Mouse (Mus musculus): ENCODE measurements around the gene Plekha5. TPM values are rescaled to one million over a fixed set of nuclear protein-coding genes. Genes with fewer than 3 reads are reported as not detected.

Plekha5 gene
- polyA plus RNA-seq (2017; shearing (Covaris generic)), result 10 to 100 TPM; 14.2 to 15.0 TPM

- ATAC-seq, result peak; percentile 69
Observed at GRCm38 (mm10) chr6:140423846-140424200, at the start of gene Plekha5. Plekha5 (plus strand) TSS chr6:140424054.

DNA sequence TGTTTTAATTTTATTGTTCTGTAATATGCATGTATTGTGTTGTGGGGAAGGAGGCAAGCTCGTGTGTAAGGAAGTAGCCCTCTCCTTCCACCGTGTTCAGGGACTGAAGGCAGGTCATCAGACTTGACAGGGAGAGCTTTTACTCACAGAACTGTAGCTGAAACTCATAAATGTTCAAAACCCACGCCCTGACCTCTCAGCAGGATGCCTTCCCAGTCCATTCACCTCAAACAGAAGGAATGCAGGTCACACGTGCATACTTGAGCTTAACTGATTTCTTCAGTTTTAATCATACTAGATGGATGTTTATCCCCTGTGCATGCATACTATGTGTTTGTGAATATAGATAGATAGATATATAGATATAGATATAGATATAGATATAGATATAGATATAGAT lies 48.2 kb upstream of the Plekha5 start:
- no peak for ATAC-seq

DNA sequence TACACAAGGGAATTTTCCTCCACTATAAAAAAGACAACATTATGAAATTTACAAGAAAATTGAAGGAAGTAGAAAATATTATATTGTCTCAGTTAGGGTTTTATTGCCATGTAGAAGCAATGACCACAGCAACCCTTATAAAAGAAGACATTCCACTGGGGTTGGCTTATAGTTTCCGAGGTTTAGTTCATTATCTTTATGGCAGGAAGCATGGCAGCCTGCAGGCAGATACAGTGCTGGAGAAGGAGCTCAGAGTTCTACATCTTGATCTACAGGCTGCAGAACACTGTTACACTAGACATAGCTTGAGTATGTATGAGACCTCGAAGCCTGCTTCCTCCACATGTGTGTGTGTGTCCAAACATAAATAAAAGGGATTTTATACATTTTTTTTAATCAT lies 43.3 kb upstream of the Plekha5 start:
- ATAC-seq, result no peak

DNA sequence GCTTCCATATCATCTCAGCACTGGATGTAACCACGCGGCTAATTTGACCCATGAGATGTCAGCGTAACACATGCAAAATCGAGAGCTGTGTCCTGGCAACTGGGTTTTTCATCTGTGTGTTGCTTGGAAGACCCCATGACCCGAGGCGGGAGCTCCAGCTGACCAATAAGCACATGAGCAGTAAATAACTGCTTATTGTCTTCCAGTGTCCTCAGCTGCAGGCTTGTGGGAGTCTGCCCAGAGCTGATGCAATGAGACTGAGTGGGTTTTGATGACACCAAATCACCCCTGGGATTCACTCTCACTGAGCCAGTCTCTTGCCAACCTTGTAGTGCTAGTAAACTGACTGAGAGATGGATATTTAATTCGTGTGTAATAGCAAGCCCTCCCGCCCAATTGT lies 42.7 kb upstream of the Plekha5 start:
- ATAC-seq, result no peak

GRCm38 (mm10) chr6:140383580-140384400 lies 40.1 kb upstream of the Plekha5 start:
- no peak for ATAC-seq

GRCm38 (mm10) chr6:140396687-140397086 lies 27.2 kb upstream of the Plekha5 start:
- ATAC-seq, result no peak

GRCm38 (mm10) chr6:140402766-140403310 lies 21.0 kb upstream of the Plekha5 start:
- ATAC-seq, result no peak

DNA sequence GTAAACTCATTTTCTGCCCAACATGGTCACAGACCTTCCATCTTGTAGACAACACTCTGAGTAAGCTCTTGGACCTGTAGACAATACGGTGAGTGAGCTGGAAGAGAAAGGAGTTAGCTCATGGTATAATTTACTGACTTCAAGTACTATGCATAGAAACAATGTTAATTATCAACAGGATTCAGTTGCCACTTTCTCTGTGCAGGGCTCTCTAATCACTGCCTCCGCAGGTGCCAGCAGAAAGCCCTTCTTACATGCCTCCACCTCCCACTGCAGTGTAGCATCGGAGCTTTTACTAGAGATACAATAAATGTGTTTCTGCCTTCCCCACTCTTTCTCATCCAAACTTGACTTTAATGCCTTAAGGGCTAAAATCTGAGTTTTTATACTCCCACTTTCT lies 11.9 kb upstream of the Plekha5 start:
- no peak for ATAC-seq

GRCm38 (mm10) chr6:140423041-140423845 lies 611 bp upstream of the Plekha5 start:
- ATAC-seq, result no peak

- peak; percentile 34 for ATAC-seq
Observed at GRCm38 (mm10) chr6:140424201-140424990, 542 bp downstream of the Plekha5 start.

GRCm38 (mm10) chr6:140424991-140425361 lies 1.1 kb downstream of the Plekha5 start:
- no peak for ATAC-seq

- no peak for ATAC-seq
Observed at GRCm38 (mm10) chr6:140429236-140429635, 5.4 kb downstream of the Plekha5 start.

- no peak for ATAC-seq
Observed at GRCm38 (mm10) chr6:140432363-140432762, 8.5 kb downstream of the Plekha5 start.

DNA sequence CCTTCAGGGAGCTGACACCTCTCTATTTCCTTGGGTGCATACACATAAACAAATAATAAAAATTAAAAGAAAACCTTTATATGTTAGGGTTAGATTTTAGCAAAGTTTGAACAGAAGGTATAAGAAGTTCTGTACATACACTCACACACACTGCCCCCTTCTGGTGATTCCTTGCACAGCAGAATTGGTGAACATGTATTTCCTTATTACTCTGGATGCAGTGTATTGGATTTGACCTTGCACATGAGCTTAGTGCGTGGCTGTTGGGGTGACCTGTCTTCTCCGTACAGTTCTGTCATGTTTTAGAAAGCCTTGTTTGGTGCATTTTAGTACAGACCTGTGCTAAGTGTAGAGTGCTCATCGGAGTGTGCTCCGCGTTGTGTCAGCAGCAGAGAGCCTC lies 19.5 kb downstream of the Plekha5 start:
- ATAC-seq, result peak; percentile 78

- ATAC-seq, result no peak
Observed at GRCm38 (mm10) chr6:140444147-140444546, 20.3 kb downstream of the Plekha5 start.

DNA sequence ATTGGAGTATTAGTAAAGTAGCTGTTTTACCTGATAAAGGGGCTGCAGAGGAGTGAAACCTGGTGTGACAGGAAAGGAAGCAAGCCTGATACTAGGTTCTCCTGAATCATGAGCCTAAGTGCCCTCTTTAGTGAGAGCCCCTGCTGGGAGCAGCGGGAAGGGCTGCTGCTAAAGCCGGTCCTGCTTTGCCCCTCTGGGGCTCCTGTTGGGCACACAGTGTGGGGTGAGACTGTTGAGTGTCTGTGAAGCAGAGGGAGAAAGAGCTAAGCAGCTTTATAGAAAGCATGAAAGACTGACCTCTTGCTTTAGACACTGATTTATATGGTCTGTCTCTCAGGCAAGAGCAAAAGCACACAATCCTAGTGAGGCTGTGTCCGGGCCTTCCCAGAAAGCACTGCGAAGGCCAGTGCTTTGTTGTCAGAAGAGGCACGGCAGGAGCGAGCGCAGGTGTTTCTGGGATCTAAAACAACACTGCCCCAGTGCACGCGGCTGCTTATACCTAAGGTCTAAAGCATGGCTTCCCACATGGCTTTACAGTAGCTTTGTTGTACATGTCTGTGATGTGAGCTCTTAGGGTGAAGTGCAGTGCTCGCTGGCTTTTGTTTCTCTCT lies 21.1 kb downstream of the Plekha5 start:
- no peak for ATAC-seq

DNA sequence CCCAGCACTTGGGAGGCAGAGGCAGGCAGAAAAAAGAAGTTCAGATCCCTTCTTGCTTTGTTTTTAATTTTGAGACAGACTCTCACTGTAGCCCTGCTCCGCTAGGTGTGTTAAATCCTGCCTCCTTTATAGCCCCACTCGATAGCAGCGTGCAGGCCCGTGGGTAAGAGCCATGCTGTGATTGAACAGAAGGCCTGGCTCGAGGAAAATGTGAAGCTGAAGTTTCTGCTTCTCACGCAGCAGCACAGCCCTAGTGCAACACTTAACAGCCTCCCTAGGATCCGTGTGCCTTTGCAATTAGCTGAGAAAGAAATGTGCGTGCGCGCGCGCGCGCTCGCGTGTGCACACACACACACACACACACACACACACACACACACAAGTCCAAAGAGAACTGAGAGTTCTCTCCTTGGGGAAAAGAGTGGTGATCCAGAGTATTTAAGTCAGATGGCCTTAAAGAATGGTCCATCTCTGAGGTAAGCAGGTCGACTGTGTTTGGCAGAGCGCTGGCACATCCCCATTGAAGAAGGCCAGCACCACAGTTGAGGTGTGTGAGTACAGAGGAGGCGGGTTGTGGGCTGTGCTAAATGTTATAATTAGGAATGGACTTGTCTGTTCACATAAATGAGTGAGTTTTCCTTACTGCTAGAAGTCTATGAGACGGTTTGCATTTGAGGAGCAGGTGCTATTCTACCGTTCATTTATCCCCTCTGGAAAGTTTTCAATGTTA lies 24.3 kb downstream of the Plekha5 start:
- no peak for ATAC-seq

DNA sequence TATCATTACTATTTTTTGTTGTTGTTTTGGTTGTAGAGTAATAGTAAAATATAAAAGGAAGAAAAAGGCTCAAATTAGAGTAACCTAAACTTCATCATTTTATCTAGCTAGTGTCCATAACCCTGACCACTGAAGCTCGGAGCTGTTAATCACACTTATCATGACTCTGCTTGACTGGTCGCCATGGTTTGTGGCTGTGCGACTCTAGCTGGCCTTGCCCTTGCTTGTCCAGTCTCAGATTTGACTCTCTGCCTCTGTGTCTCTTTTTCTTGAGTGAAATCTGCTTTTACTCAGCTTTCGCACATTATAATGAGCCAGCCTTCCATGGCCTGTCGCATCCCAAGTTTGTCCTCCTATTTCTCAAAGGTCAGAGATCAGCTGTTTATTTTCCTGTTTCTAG lies 26.8 kb downstream of the Plekha5 start:
- no peak for ATAC-seq

DNA sequence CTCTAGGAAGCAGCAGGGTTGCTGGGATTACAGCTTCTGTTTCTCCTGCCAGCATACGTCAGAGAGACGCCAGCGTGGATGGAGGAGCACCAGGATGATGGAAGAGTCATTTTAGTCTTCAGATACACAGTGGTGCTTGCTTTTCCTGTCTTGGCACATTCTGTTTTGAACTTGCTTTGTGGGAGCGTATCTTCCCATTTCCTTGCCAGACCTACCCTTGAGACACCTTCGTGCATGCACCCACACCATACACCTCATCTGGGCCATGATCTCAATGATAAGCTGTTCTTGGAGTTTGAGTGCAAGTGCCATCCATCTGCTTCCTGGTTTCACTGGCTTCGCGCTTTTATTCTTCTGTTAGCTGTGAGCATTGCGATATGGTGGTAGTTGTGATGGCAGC lies 28.9 kb downstream of the Plekha5 start:
- no peak for ATAC-seq

GRCm38 (mm10) chr6:140453454-140453853 lies 29.6 kb downstream of the Plekha5 start:
- ATAC-seq, result no peak

DNA sequence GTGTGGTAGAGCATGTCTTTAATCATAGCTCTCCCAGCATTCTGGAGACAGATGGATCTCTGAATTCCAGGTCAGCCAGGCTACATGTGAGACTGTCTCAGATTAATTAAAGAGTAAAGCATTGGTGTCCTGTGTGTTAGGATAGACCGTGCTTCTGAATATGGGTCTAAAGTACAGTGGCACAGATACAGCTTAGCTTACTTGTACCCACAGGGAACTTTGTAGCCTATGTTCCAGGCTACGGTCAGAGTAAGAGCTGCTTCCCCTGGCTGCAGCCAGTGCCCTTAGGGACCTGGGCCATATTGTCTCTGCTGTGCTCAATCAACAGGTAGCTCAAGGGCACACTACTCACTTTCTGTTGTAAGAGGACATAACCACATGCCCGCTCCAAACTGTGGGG lies 30.5 kb downstream of the Plekha5 start:
- no peak for ATAC-seq

- no peak for ATAC-seq
Observed at GRCm38 (mm10) chr6:140455851-140456250, 32.0 kb downstream of the Plekha5 start.

Measured in activated CD4-positive, CD25-positive, alpha-beta regulatory T cell, adult 4 months (primary cell).